Mouse (Mus musculus) stomach, postnatal 0 days (tissue): ENCODE results near the gene Catip.

Experiments
- CTCF ChIP-seq: IDR thresholded peaks from 2 replicates; pipeline ENCODE4 v1.5.1; 2016; ENCODE audit warnings: antibody characterized with exemption, low read depth, mild to moderate bottlenecking, moderate library complexity
- EP300 ChIP-seq: optimal IDR thresholded peaks from 2 replicates; pipeline ENCODE3; 2016; ENCODE audit warnings: antibody characterized with exemption

GRCm38 (mm10) chr1:74370040-74370439, 8.1 kb downstream of the Catip start:
- TF ChIP-seq CTCF: no peak
- TF ChIP-seq EP300: no peak
